Mouse (Mus musculus): ENCODE measurements at regions not wholly inside any gene's neighbourhood (a gene's known extent, or its start where the extent isn't known, plus 50 kb on each side); places are given as distances from the start of the nearest gene placed in this dataset.

DNA sequence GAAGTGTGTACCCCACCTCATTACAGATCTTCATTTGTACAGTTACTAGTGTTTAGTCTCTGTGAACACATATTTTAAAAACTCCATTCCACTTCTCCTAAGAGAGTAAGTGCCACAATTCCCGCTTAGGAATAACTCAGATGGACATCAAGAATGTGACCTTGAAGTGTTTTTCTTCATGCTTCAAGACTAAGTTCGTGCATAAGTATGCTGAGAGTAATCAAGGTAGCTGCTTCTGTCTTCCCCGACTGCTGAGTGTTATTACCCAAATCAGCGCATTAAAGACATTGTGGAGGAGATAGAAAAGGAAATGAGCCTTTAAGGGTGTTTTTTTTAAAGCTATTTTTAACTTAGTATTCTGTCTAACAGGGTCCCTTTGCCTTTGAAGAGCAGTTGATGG lies 565.1 kb upstream of the C030005K15Rik start:
- ATAC-seq (ENCODE audit: poor library complexity, severe bottlenecking): no peak

DNA sequence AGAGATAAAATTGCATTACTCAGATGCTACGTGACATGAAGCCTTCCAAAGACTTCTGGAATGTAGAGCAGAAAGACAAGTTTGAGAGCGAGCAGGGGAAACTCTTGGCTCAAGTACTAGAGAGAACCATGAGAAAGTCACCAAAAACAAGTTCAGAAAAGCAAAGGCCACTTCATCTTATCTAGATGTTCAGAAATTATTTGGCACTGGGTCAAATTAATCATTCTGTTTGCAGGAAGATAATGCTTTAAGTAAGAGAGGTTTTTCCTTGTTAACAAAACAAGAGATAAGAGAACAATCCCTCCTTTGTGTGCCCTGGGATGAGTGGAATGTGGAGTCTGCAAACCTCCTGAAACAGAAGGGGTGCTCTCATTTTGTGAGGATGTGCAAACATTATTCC lies 565.6 kb upstream of the C030005K15Rik start:
- ATAC-seq (ENCODE audit: poor library complexity, severe bottlenecking): no peak

DNA sequence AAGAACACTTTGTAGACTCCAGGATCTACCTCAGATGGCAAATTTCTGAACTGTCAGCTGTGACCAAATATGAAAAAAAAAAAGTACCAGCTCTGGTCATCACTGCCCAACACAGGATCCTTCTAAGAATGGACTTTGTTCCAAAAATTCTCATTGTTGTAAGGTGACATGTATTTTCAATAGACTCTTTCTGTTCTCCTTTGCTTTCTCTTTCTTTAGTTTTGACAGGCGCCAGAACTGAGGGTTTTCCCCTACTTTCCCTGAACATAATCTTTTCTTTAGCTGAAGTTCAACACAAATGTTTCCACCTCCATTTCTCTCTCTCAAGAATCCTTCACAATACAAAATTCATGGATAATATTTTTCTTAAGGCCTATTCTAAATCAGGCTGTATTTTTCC lies 579.1 kb upstream of the C030005K15Rik start:
- ATAC-seq (ENCODE audit: poor library complexity, severe bottlenecking): no peak

DNA sequence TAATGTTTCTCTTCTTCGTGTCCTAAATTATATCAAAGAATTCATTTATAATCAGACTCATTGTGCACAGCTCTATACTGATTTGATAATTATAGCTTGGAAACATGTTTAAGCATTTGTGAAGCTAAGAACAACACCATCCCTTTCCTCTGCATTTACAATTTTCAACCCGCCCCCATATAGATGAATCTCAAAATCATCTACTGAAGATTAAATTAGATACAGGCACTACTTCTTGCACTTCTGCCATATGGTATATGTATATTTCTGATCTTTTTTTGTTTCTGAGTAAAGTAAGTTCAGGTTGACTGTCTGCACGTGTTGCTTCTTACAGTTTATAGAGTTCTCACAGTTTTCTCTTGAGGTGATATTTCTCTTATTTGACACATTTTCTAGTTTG lies 583.1 kb upstream of the C030005K15Rik start:
- ATAC-seq (ENCODE audit: poor library complexity, severe bottlenecking): no peak

DNA sequence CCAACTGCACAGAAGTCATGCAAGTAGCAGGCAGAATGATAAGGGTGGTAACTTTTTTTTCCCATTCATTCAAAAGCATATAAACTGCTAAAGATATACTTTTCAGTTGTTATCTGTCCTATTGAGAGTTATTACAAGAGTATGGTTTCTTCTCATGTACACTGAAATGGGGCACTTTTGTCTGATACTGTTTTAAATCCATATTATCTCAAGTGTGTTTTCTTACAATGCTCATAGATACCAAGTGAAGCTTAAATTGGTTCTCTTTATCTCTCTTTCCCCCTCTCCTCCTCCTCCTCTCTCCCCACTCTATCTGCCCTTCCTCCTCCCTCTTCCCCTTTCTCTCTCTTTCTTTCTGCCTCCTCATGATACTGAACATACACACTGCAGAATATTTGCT lies 584.8 kb upstream of the C030005K15Rik start:
- ATAC-seq (ENCODE audit: poor library complexity, severe bottlenecking): no peak

DNA sequence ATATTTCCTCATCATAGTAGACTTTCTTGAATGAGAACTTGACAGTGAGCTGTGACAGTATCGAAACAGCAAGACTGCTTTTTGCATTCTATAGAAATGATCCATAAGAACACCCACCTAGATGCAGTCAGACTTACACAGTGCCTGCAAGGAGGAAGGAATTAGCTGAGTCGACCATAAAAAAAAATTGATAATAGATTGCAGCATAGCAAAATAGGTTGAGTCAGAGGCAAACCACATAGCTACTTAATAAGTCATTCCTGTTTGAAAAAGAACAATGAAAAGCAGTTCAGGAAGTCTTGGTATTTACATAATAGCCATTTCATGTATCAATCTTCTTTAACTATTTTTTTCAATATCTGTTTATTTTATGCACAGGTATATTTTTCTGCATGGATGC lies 591.9 kb upstream of the C030005K15Rik start:
- ATAC-seq (ENCODE audit: poor library complexity, severe bottlenecking): no peak

DNA sequence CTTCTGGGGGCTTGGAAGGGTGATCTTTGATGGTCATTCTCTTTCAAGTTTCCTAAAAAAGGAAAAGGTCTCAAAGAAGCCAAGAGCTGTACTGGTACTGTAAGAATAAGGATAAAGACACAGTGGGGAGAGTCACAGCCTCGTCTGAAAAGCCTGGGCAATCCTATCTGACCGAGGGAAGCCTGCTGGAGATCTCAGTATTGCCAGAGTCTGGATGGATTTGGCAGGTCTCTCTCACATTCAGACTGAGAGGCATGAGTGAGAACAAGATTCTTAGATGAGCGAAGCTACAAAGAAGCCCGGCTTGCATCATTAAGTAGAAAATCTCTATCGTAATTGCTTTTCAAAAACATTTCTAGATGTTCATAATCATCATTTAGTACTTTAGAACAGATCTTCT lies 590.4 kb upstream of the Atp2b1 start:
- ATAC-seq (ENCODE audit: poor library complexity, severe bottlenecking): no peak

DNA sequence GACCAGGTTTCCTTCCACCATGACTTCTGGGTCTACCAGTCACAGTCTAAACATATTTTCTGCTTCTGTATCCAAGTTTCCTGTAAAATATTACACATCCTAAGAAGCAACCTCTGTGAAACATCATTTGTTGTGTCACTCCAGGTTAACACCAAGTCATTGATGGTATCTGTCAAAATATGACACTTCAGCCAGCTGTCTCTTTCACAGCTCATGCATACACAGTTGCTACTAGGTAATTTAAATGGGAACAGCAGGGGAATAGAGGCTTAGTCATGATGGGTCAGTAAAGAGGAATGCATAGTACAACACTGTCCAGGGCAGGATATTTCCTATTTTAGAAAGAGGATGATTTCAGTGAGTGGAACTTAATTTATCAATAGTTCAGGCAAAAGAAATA lies 589.6 kb upstream of the Atp2b1 start:
- ATAC-seq (ENCODE audit: poor library complexity, severe bottlenecking): no peak

DNA sequence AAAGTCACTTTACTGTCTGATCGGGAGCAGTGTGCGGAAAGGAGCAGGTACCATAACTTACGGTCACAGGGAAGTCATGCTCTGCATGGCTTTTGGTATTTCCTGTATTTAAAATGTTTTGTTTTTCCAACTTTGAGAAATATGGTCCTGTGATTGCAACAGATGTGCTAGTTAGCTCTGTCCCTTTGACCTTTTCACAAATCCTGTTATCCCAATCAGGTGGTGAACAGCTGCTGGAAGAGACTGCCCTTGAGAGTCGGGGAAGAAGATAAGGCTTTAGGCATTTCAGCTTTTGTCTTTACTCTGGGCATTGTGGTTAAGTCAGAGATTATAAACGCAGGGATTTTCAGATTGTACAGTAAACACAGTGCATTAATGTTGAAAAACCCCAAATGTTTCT lies 588.5 kb upstream of the Atp2b1 start:
- no peak for ATAC-seq (ENCODE audit: poor library complexity, severe bottlenecking)

DNA sequence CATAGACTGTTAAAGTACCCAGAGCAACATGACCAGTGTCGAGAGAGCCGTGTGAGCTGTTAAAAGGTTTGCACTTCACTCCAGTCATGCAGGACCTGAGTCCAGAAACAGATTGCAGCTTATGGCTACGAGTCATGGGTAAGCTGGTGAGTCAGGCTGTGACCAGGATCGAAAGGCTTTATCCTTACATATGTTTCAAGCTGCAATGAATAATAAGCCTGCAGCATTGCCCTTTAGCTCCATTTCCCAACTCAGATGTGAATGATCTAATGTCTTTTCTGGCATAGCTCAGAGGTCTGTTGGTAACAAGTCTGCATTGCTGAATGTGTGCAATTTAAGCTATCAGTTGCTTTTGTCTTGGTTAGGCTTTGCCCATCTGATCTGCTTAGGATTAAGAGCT lies 581.5 kb upstream of the Atp2b1 start:
- no peak for ATAC-seq (ENCODE audit: poor library complexity, severe bottlenecking)

DNA sequence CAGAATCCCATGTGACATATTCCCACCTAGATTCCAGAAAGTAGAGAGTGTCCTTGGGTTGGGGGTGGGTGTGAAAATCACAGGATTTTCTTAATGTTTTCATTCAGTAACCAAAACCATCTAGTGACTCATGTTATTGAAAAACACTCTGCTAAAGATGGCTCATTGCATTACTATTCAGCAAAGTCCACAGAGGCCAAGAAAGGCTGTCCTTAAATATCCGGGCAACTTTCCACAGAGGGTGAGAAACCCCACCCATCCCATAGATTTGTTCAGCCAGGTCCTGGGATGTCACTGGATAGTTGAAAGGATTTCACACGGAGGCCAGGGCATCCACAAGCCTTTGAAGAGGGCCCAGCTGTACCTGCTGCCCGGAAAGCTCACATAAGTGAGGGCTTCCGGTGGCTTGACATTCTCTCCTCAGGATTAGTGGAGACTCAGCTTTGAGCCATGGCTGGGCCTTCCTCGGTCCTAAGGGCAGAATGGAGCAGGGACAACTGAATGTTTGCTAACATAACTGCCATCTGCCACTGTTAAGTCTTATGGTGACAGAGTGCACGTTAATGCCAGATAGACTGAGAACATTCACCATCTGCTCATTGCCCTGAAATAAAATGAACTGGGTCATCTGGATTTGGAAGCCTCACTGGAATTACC lies 580.7 kb upstream of the Atp2b1 start:
- ATAC-seq (ENCODE audit: poor library complexity, severe bottlenecking): no peak

DNA sequence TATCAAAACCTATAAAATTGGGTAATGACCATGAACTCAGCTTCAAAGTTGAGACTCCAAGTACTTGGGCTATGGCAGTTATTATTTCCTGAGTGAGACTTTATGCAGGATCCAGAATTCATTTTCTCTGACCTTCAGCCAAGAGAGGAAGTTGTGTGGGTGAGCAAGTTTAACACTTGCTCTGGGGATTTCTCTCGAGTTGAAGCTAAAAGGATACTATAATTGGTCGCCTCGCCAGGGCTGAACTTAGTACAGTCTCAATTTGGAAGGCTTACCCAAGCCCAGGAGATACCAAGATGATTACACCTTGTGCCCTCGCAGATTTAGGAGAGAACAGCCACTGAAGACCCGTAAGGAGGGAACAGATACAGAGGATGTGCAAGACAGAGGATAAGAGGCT lies 570.4 kb upstream of the Atp2b1 start:
- no peak for ATAC-seq (ENCODE audit: poor library complexity, severe bottlenecking)

DNA sequence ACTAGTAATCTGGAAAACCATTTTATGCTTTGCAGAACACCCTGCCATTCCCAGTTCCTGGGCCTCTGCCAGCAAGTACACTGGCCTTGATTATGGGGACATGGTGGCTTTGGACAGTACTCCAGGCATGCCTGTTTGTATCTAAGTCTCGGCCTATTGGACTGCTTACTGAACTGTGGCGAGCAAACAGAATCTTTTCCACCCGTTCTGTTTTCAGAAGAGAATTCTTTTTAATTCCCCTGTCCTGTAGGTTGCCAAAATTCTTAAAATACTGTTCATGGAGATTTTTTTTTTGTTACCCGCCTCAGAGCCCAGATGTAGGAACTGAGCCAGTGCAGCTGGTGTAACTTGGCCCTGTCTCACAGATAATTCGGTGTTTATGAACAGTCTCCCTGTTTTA lies 564.7 kb upstream of the Atp2b1 start:
- ATAC-seq (ENCODE audit: poor library complexity, severe bottlenecking): no peak

DNA sequence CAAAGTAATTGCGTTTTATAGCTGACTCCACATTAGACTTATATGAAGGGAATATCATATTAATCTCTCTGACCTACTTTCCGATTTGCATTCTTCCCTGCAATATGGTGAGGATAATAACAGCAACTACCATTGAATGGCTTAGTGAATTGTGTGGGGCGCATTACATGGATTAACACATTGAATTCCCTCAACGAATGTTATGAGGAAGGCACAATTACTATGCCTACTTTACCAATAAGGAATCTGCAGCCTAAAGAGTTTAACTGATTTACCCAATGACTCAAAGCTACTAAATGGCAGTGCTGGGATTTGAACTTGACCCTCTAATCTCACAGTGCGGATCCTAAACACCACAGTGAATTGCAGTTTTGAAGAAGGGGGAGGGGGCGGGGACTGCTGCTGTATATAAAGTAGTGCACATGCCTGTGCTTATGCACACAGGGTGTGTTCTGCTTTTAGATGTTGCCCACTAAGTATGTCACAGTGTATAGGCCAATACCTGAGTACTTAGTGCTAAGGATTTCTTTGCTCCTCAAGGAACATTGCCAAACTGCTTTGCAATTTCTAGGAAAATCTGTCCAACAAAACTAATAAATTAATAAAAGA lies 563.8 kb upstream of the Atp2b1 start:
- ATAC-seq (ENCODE audit: poor library complexity, severe bottlenecking): no peak

DNA sequence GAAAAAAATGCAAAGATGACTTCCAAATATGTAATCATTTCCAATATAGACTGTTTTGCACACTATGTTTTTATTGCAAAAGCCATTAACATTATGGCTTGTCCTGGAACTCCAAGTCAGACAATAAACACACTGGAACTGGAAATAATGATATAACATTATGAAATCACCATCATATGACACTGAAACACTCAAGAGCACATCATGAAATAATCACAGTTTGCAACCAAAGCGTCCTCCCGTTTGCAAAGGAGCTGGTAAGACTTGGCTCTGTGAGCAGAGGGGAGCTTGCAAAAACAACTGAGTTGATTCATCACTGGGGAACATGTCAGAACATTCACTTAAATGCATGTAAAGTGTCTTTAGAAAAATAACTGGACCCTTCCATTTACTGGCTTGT lies 562.1 kb upstream of the Atp2b1 start:
- ATAC-seq (ENCODE audit: poor library complexity, severe bottlenecking): no peak

DNA sequence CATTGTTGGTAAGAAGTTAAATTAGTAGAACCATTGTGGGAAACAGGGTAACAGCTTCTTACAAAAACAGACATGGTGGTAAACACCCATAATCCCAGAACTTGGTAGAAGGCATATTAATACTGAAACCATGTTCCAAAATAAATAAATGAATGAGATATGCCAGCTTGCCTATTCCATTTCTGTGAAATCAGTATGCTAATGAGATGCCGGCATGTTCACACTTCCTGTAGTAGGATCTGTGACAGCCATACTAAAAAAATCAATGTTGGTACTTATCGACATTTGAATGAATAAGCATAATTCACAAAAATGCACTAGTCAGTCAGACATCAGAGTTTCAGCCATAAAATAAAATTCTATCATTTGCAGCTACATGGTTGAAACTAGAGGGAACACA lies 559.7 kb upstream of the Atp2b1 start:
- ATAC-seq (ENCODE audit: poor library complexity, severe bottlenecking): no peak

DNA sequence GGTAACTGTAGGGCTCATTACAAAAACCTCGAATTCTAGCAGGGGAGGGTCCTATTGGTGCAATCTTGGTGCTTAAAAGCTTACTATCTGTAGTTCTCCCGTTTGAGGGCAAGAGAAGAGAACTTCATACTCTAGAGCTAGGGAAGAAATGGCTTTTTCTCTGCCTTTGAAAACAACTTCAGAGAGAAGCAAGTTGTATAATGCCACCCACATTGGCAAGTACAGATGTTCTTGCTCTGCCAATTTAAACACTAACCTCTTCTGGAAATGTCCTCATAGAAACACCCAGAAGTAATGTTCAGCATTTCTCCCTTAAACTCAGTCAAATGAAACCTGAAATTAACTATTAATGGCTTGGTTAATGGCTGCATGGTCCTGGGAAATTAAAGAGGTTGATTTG lies 549.6 kb upstream of the Atp2b1 start:
- ATAC-seq (ENCODE audit: poor library complexity, severe bottlenecking): no peak

DNA sequence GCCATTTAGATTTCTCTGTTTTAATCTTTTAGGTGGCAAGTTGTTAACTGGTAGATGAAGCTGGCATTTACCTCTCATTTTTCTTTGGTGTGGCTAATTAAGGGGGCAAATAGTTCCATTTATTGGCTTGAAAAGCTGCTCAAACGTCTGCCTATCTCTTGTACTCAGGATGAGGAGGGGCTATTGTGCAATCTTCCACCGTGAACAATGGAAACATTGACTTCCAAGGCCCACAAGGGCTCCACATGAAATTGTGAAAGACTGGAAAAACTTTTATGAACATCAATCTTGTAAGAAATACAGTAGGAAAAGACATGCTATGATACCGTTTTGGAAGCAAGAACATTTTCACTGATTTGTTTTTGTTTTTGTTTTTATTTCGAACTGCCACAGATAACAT lies 541.6 kb upstream of the Atp2b1 start:
- ATAC-seq (ENCODE audit: poor library complexity, severe bottlenecking): no peak

DNA sequence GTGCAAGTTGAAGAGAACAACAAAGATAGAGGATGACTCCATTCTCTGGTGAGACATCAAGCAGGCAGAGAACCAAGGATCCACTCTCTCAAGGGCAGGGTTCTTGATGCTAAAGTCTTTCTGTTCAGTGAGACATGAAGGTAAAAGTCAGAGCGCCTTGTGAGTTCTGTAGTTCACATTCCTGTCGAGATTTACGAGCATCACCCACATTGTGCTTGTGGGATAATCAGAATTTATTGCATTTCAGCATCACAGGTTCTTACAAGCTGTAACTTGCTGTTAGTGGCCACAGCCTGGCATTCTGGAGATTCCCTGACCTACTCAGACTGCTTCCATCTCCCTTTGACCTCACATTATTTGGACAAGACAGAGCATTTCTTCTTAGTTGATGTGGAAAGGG lies 540.9 kb upstream of the Atp2b1 start:
- ATAC-seq (ENCODE audit: poor library complexity, severe bottlenecking): no peak

DNA sequence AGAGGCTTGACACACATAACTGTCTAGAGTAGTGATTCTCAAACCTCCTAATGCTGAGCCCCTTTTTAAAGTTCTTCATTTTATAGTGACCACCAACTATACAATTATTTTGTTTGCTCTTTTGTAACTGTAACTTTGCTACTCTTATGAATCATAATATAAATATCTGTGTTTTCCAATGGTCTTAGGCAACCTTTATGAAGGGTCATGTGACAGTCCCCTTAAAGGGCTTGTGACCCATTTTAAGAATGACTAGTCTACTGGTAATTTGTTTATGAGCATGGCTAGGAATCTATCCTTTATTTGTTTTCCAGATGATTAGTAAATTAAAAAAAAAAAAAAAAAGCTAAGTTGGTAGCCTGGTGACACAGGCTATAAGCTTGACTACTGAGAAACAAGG lies 539.5 kb upstream of the Atp2b1 start:
- ATAC-seq (ENCODE audit: poor library complexity, severe bottlenecking): no peak

DNA sequence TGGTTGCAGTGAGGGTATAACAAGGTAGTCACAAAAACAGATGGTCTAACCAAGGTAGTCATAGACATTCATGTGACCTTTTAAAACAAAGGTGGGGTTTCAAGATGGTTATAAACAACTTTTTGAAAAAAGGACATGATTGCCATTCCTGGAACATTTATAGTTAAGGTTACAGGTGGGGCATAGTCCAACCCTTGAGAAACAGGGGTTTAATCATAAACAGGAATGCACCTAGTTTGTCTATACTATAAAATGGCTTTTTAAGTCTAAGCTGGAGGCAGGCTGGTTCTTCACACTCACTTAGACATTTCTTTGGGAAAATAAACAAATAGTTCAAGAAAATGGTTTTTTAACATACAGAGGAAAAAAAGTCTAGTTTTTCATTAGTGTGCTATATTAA lies 525.7 kb upstream of the Atp2b1 start:
- no peak for ATAC-seq (ENCODE audit: poor library complexity, severe bottlenecking)

DNA sequence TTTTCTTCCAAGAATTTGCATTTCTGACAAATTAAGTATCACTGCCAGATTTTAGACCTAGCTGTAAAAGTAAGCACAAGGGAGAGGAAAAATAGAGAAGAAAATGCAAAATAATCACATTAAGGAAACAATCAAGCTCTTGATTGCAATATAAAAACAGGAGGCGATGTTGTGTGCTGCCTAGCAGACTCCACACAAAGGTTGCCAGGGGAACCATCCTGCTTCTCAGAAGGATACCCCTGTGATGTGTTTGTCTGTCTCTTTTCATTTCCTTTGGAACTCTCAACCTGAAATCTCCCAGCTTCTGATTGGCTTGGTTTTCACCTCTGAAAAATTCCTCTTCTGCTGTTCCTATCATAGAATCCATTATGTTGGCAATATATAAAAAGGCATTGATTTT lies 514.3 kb upstream of the Atp2b1 start:
- no peak for ATAC-seq (ENCODE audit: poor library complexity, severe bottlenecking)
